Mouse (Mus musculus) bone marrow macrophage, adult 2 months (primary cell): ENCODE measurements around the gene Pld3.

ENCODE experiments used
- CTCF ChIP-seq: IDR thresholded peaks from 2 replicates; pipeline ENCODE4 v1.5.1; 2012; ENCODE audit warnings: low read depth, mild to moderate bottlenecking, low read length, moderate library complexity
- POLR2A ChIP-seq: IDR thresholded peaks from 2 replicates; pipeline ENCODE4 v1.6.1; 2012; ENCODE audit warnings: mild to moderate bottlenecking, low read depth, low read length, borderline replicate concordance

DNA sequence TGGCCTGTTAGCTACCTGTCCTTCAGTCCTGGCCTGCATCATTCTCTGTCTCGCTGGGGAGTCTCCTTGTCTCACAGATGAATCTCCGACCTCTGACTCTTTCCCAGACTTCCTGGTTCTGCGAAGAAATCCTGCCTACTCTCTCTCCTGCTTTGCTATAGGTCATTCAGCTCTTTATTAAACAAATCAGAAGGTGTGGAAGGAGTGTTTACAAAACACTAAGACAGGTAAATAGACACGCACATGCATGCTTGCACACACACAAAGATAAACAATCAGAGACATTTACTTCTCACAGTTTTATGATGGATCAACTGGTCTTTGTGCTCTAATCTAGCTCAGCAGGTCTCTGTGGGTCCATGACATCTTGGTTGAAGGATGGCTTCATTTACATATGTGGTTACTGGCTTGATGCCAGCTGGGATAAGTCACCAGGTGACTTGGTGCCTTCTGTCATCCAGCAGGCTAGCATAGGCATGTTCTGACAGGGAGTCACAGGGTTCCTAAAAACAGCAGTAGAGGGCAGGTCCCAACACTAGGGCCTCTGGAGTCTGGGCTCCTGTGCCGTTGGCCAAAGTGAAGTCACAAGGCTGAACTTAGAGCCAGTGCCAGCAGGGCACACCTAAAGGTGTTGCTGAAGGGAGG lies 16.7 kb upstream of the Pld3 start:
- TF ChIP-seq CTCF: no peak
- TF ChIP-seq POLR2A: no peak
